Mouse (Mus musculus) stomach, postnatal 0 days (tissue): Measurements from ENCODE around the gene Ube2g1.

Experiments used
- CTCF ChIP-seq: IDR thresholded peaks from 2 replicates; pipeline ENCODE4 v1.5.1; 2016; ENCODE audit warnings: antibody characterized with exemption, low read depth, mild to moderate bottlenecking, moderate library complexity
- EP300 ChIP-seq: optimal IDR thresholded peaks from 2 replicates; pipeline ENCODE3; 2016; ENCODE audit warnings: antibody characterized with exemption

DNA sequence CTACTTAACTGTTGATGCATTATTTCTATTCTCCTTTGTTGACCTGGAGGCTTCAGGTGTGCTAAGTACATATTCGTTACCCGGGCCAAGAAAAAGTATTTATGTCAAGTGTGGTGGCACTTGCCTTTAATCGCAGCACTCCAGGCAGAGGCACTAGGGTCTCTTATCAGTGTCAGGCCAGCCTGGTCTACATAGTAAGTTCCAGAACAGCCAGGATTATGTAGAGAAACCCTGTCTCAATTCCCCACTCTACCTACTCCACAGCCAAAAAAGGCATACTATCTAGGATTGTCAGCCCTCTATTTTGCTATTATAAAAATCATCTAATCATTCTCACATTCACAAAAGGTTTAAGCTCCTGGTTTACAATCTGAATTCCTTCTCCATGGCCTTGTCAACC is 82.0 kb downstream of the Ube2g1 start:
- no peak for TF ChIP-seq CTCF
- TF ChIP-seq EP300 = no peak
